In genomic region chr17:30214393-30214792, GRCm38 (mm10) we compare ENCODE assay signal across 16 mouse cellular contexts.
DNase-seq lines count a peak whose midpoint lies in the region; ATAC-seq and TF ChIP-seq lines count a peak whose summit lies in the region.
"Had no signal": no experiment of that assay in that cellular context is flagged by ENCODE, and none has a peak within 500 bp of the region (broad histone marks: within the 10 kb centered on the region; RNA-seq: fewer than 3 reads in every experiment).

No protein-coding gene starts in this region.

- no peaks in the 10 kb centered on the region for H3K4me1 ChIP-seq in kidney, adult 2 months (ENCODE audit: control insufficient read depth, insufficient read depth, low read length)

- no peak overlapping the region for H3K4me3 ChIP-seq in kidney, adult 2 months (ENCODE audit: insufficient read depth, low read depth, low read length)
- H3K4me3 ChIP-seq: erythroblast, embryonic 14.5 days; hindbrain, embryonic 13.5 days; liver, embryonic 13.5 days had no signal

- no peak for DNase-seq in frontal cortex, postnatal 10 days (ENCODE audit: low spot score in 2 of 2)
- peak; percentile 25 for DNase-seq in CD4-positive helper T cell, adult 2 months (ENCODE audit: low read depth, low spot score)
- peak; percentile 38 to 46 for DNase-seq in frontal cortex, postnatal 25 days (ENCODE audit: low spot score in 2 of 2)
- peak; percentile 45 to 80 for DNase-seq in left cerebral cortex, adult 8-10 months (ENCODE audit: low spot score in 2 of 2)
- no peak for DNase-seq in kidney, adult 2 months
- no peak for DNase-seq in adrenal gland, postnatal 4 days (ENCODE audit: low spot score in 2 of 2)
- DNase-seq in lung, adult 18-20 months, result no peak
- DNase-seq: cerebellum, adult 11-12 months; forebrain, postnatal 0 days; kidney, adult 18-20 months; kidney, postnatal 4 days; liver, embryonic 13.5 days; lung, postnatal 14 days had no signal

- no peak overlapping the region for H3K27ac ChIP-seq in kidney, adult 2 months (ENCODE audit: insufficient read depth, low read depth, low read length)
- H3K27ac ChIP-seq: hindbrain, embryonic 13.5 days; liver, embryonic 13.5 days had no signal

- TF ChIP-seq CTCF in kidney, adult 2 months (conservative IDR thresholded peaks at IDR 0.05; ENCODE audit: insufficient read depth, insufficient read length, low read depth, low read length), result no peak

- H3K27me3 ChIP-seq in kidney, adult 2 months (replicated peaks; ENCODE audit: control insufficient read depth, insufficient read depth, low read length), result no peaks in the 10 kb centered on the region
- H3K27me3 ChIP-seq: hindbrain, embryonic 13.5 days; liver, embryonic 13.5 days had no signal

- WGBS in kidney, adult 2 months, result 81% methylated on average over 6 of the region's 6 CpGs

- ATAC-seq in frontal cortex, adult (ENCODE audit: low TSS enrichment), result peak; percentile 75
- ATAC-seq: forebrain, postnatal 0 days had no signal

- peaks cover 1% of the 10 kb centered on the region; the same call in 1 of the 2 replicates for H3K36me3 ChIP-seq in kidney, adult 2 months (ENCODE audit: control insufficient read depth, insufficient read depth, low read length)

- TF ChIP-seq POLR2A in kidney, adult 2 months (IDR thresholded peaks at IDR 0.05; ENCODE audit: low read depth, low read length), result no peak

Comparison
In these comparisons a context has a peak if more than half of its experiments do, and no peak if none do; other contexts are left out.
1. DNase-seq: peak in CD4-positive helper T cell, adult 2 months (single experiment), frontal cortex, postnatal 25 days (2 of 2) and left cerebral cortex, adult 8-10 months (2 of 2); none in frontal cortex, postnatal 10 days (0 of 2), kidney, adult 2 months (single experiment), adrenal gland, postnatal 4 days (0 of 2) and lung, adult 18-20 months (0 of 2).